Mouse (Mus musculus) fibroblast of lung, adult 2 months (primary cell): Measurements from ENCODE around the gene Nek7.

Experiments
- DNase-seq: peaks from one replicate; pipeline ENCODE4 v3.0.0-alpha.2; 2011; ENCODE audit warnings: low read depth

Nek7 gene

DNA sequence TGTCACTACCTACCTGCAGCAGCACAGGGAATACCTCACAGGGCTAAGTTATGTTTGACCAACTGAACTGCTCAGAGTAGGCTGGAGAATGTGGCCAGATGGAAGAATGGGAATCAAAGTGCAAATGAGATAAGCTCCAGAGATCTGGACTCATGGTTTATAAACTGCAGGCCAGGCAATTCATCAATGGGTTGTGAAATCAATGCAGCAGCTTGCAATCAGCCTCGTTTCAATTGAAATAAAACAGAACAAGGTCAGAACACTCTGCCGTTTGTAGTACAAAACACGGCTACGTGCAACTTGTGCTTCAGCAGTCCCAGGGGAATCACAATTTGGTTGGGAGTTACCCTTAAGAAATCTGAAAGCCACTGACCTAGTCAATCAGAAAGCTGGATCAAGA, 109.4 kb downstream of the Nek7 start:
- no peak for DNase-seq

DNA sequence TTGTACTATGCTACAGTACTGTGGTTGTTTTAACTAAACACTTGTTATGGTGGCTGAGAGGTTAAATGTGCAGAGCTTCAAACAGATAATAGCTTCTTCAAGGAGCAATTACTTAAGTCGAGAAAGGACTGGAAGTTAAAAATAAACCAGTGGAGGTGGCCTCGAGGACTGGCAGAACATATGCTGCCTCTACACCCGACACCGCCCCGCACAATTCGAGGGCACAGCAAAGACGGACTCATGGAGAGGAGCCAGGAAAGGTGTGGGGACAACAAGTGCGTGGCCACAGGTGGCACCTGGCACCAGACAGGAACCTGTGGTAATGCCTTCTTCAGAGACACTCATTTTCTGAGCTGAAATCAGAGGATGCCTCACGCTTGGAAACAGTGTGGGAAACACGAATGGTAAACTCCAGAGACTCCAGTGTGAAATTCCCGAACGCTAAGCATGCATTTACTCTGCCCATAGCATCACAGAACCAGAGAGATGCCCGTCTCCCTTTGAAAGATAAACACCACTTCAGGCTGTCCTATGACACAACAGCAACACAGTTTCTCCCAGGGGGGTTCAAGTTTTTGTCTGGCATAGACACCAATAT, 112.4 kb downstream of the Nek7 start:
- DNase-seq = no peak

DNA sequence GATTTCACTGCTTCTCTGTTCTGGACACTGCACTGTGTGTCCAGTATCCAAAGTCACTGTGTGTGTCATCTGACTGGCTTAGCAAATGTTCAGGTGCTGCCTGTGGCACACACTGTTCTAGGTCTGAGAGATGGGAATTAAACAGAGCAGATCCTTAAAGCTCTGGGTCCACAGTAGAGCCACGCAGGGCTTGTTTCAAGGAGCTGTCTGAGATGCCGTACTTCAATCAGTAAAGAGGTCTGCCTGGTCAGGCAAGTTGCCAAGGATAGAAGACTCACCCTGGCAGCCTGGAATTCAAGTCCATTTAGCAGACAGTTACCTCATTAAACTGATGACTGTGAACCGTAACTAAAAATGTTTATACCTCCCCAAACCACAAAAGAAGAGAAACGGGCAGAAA, 112.9 kb downstream of the Nek7 start:
- DNase-seq = no peak

DNA sequence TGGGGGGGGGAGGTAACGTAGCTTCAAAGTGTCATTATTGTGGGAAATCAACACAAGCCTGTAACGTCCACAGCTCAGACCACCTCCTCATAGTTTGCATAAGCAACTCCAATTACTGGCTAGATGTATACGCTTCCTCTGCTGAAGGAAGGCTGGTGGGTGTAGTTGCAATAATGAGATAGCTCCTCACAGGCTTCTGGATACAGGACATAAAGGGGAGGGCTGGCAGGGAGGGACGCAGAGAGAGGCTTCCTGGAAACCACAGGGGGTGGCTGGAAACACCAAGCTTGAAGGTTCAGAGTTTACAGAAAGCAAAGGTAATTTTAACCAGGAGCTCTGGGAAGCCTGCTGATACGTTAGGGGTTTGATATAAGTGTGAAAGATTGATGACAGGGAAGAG, 115.7 kb downstream of the Nek7 start:
- no peak for DNase-seq

DNA sequence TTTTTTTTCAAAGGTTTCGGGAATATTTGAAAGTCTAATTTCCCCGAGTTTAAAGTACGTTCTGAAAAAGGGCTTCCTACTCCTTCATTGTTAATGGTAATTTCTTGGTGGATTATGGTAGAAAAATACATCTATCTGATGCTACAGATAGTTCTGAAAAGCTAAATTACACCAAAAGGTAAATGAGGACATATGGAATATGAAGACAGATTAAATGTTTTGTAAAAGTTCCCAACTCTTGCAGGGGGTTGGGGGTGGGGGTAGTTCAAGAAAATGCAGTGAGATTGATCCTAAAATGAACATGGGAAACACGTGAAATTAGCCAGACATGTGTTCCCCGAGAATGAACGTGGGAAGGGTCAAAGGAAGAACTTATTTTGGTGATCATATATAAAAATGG, 119.2 kb downstream of the Nek7 start:
- DNase-seq = no peak

DNA sequence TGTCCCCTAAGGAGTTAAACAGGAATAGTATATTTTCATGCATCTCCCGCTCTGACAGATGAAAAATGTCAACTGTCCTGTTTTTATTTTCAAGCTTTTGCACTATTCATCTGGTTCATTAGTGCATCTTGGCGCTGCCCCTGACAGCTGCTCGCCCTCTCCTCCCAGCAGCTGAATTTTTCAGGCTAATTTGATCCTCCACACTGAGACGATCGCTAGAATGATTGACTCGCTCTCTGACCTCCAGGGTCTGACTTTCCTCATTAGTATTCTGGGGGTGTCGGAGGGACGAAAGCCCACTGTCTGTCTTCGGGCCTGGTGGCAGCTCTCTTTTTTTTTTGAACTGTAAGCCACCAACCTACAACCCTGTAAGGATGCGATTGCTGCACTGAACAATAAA, 119.8 kb downstream of the Nek7 start:
- DNase-seq = no peak

DNA sequence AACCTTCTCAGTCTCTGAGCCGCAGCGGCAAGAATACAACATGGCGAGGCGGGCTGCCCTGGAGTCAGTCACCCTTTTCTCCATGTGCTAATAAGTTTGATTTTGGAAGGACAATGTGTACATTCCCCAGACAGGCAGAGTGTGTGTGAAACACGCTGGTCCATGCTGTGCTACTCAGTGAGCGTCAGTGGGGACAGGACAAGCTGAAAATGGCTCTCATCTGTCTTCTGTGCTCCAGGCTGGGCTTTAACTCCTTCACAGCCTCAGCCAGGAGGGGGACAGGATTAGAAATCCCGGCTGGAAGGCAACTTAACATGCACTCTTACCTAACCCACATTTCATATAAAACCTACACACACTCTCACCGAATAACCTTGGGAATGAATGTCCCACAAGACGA, 120.5 kb downstream of the Nek7 start:
- DNase-seq = no peak

DNA sequence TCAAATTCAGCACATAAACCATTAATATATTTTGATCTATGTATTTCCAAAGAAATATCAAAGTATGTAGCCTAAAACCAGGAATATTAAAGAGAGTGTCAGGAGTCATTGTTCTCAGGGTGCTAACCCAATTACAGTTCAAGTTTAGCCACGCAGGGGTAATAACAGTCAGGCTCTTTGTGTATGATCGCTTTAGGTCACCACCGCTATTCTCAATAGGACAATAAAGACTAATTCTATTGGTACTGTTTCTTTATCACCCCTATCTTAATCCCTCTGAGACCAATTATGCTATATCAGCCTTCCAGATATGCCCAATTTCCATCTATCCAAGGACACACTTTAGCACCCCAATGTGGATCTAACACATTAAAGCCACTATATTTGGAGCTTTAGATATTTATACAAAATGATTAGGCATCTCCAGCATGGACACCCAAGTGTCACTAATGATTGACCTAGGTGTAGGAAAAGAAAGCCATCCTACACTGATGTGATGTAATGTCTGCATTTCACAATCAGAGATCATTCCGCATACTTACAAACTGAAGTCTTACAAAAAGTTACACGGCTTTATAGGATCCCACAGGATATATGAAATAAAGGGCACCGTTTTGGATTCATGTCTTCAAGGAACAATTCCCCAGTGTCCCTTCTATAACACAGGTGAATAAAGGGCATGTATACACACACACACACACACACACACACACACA, 128.4 kb downstream of the Nek7 start:
- no peak for DNase-seq

DNA sequence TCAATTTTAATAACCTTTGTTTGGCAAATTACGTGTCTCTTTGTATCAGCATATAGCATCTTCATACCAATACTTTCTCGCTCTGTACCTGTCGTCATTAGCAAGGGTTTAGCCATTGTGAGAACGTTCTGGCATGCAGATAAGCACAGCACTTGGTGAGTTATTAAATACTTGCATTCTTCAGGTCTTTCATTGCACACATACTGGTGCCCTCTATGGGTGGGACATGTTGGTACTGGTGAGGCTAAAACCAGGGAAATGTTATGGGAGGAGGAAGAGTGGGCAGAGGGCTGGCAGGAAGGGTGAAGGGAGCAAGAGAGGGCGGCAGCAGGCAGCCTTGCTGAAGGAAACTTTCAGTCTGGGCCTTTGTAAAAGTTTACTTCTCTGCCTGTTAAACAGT, 132.4 kb downstream of the Nek7 start:
- no peak for DNase-seq

DNA sequence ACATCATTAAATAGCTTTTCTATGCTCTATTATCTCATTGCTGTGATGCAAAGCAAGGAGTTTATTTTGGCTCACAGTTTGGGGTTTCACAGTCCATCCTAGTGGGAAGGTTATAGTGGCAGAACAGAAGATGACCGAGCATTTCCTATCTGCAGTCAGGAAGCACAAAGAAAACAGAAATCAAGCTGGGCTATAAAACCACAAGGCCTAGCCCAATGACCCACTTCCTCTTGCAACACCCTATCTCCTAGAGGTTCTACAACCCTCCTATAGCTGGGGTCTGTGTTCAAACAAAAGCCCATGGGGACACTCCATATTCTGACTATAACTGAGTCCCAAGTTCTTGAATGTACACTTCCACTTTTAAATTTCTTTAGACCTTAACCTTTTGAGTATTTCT, 139.2 kb downstream of the Nek7 start:
- no peak for DNase-seq

DNA sequence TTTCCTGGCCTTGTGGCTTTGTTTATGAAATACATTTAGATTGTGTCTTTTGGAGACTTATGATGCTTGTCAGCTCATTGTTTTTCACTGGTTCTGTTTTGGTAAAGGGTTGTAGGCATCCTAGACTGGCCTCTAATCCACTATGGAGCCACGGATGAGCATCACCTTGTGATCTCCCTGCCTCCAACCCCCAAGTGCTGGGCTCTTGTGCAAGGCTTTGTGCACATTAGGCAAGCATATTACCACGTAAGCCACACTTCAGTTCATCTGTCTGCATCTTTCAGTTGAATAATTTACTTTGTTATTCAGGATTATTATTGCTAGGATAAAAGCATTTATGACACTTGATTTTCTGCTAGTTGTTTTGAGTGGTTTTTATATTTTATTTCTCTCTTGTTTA, 154.6 kb downstream of the Nek7 start:
- no peak for DNase-seq

DNA sequence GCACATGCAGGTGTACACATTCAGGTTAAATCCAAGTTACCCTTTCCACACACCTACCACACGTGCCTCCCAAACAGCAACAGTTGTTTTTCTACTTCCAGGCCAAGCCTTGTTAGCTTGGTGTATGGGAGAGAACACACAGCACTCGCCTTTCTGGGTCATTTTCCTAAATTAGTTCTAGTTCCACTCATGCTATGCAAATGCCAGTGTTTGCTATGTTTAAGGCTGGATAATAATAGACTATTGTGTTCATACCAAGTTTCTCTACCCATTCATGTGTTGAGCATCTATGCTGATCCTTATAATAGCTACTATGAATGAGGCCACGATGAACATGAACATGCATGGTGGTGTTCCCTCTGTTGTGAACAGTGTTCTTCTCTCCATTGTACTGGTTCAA, 158.5 kb downstream of the Nek7 start:
- DNase-seq = no peak

DNA sequence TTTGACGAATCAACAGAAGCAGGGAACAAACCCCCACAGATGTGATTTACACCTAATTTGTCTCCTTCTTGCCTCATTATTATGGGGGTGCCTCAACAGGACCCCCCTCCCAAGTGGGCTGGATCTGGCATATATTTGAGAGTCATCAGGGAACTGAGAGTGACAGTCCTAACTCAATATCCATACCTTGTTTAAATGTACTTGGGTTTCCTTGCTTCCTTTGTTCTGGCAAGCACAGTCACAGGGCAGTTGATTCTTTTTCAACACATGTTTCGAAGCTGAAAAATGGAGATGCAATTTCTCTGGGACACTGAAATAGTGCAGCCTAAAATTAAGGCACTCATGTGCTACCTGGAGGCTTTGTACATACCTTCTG, 170.5 kb downstream of the Nek7 start:
- DNase-seq = no peak

DNA sequence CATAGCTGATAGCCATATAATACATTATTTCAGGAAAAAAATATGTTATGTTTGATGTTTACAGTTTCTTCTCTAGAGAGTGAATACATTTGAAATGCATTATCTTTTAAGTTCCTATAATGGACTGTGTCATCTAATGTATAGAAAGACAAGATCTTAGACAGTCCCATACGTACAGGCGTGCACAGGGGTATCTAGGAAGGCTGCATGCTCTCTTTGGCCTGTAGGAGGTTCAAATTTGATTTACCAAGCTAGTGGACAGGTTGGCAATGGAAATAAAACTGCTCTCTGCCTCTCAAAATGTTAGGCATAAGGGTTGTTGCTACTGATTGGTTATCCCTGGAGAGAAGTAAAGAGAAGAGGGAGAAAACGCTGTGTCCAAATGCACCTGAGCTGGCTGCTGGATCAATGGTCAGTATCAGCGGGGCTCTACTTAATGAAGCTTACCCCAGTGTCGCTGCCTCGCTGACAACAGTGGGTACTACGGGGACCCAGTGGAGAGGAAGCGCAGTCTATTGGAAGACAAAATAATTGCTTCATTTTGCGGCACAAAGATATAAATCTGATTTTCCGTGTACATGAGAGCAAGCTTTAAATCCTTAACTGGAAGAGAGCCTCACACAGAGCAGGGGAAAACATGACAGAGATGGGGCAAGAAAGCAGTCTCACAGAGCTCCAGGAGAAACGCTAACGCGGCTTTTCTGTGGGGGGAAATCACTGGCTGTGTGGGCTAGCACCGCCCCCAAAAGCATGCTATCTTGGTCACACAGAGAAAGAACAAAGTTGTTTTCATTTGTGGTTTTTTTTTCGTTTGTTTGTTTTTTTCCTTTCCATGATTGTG, 171.1 kb downstream of the Nek7 start:
- DNase-seq = no peak

DNA sequence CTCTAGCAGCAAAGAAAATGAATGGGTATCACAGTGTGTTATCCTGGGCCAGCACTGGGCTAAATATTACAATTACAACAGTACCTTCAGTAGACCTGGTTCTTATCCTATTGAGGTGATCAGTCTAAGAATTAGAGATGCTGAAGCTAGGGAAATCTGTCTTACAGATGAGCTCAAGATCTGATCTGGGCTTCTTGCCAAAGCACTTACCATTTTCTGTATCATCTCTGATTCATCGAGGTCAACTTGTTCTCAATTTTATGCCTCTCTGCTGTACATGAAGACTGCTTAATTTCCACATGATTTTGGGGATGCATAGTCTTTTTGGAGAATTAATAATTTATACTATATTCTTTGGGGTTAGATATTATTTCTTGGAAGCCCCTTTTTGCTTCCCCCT, 173.1 kb downstream of the Nek7 start:
- DNase-seq = no peak
